Mouse (Mus musculus) cerebellum, adult 2 months (tissue): ENCODE results near the gene Flt1.

Experiments used
- CTCF ChIP-seq: fragments of 200-500 bp; IDR thresholded peaks from 2 replicates; pipeline ENCODE4 v1.5.1; 2011; ENCODE audit warnings: low read depth, mild to moderate bottlenecking, control low read depth, low read length, moderate library complexity, borderline replicate concordance; ENCODE audit not compliant: insufficient read depth
- POLR2A ChIP-seq: fragments of 200-500 bp; IDR thresholded peaks from 2 replicates; pipeline ENCODE4 v1.6.1; 2011; ENCODE audit warnings: low read length, control low read depth, borderline replicate concordance; ENCODE audit not compliant: insufficient read depth

GRCm38 (mm10) chr5:147646351-147646929, 79.4 kb downstream of the Flt1 start:
- TF ChIP-seq POLR2A (no peak), CTCF (no peak)
